Comparison of ENCODE assay signal across 20 mouse cellular contexts in genomic region chr19:41436461-41436860, GRCm38 (mm10). TPM values are rescaled to one million over a fixed set of nuclear protein-coding genes. Genes with fewer than 3 reads are reported as not detected.
A peak's percentile ranks its signal among the peaks of the same experiment; 100 is the strongest.
DNase-seq lines count a peak whose midpoint lies in the region; ATAC-seq and TF ChIP-seq lines count a peak whose summit lies in the region.
"Had no signal": no experiment of that assay in that cellular context is flagged by ENCODE, and none has a peak within 500 bp of the region (broad histone marks: within the 10 kb centered on the region; RNA-seq: fewer than 3 reads in every experiment).

No protein-coding gene starts in this region.

- H3K9me3 ChIP-seq in heart, embryonic 12.5 days (replicated peaks): no peaks in the 10 kb centered on the region
- H3K9me3 ChIP-seq in liver, postnatal 0 days (ENCODE audit: low read length): no peaks in the 10 kb centered on the region
- no peaks in the 10 kb centered on the region for H3K9me3 ChIP-seq in CH12.LX (replicated peaks; ENCODE audit: low read length)
- H3K9me3 ChIP-seq: embryonic facial prominence, embryonic 10.5 days; forebrain, embryonic 13.5 days; G1E; heart, embryonic 13.5 days; hindbrain, embryonic 15.5 days had no signal

- peak; percentile 40 for DNase-seq in heart, adult 11 months
- DNase-seq in liver, postnatal 0 days: no peak
- DNase-seq in liver: no peak
- DNase-seq in thymus, postnatal 25 days: peak; percentile 8
- no peak for DNase-seq in thymus, adult 2 months
- no peak for DNase-seq in CH12.LX (ENCODE audit: extremely low read depth)
- no peak for DNase-seq in cerebellum, adult 8-10 months
- DNase-seq: adrenal gland, postnatal 25 days; cerebellum, adult 18-20 months; cerebellum, postnatal 10 days; forebrain, postnatal 0 days; gastrocnemius, postnatal 36 days; heart, adult 2 months; heart, postnatal 36 days had no signal

- no peak overlapping the region for H3K27ac ChIP-seq in heart, embryonic 12.5 days (ENCODE audit: poor library complexity, severe bottlenecking)
- H3K27ac ChIP-seq in liver, postnatal 0 days (ENCODE audit: low read depth): no peak overlapping the region
- no peak overlapping the region for H3K27ac ChIP-seq in thymus, adult 2 months (ENCODE audit: control insufficient read depth, insufficient read depth, low read length)
- H3K27ac ChIP-seq in CH12.LX (ENCODE audit: insufficient read depth, low read depth): no peak overlapping the region
- H3K27ac ChIP-seq: embryonic facial prominence, embryonic 10.5 days; forebrain, embryonic 13.5 days; heart, adult 2 months; heart, embryonic 13.5 days; hindbrain, embryonic 15.5 days had no signal

- WGBS in heart, embryonic 12.5 days: 87% methylated on average over 9 of the region's 9 CpGs
- 86% methylated on average over 9 of the region's 9 CpGs for WGBS in liver, postnatal 0 days (ENCODE audit: insufficient replicate concordance)
- 95% methylated on average over 9 of the region's 9 CpGs for WGBS in thymus, adult 2 months

- TF ChIP-seq CTCF in liver, postnatal 0 days (IDR thresholded peaks at IDR 0.05; ENCODE audit: low read depth): 0 out of 2 replicates have a peak, but pooled peaks have one; percentile 9
- TF ChIP-seq CTCF in thymus, adult 2 months (IDR thresholded peaks at IDR 0.05; ENCODE audit: borderline replicate concordance, control insufficient read depth, extremely low read depth, insufficient read depth, low read length, poor library complexity): no peak
- peak in 1 of 2 experiments; percentile 36; a peak in 2 of 4 replicates for TF ChIP-seq CTCF in CH12.LX (conservative IDR thresholded peaks at IDR 0.05 in 1 of 2, IDR thresholded peaks at IDR 0.05 in 1 of 2; ENCODE audit: low read depth in 2 of 2, low read length in 2 of 2)

- no peaks in the 10 kb centered on the region for H3K4me1 ChIP-seq in heart, embryonic 12.5 days (replicated peaks)
- H3K4me1 ChIP-seq in liver, postnatal 0 days (ENCODE audit: insufficient read depth): 0 out of 2 replicates have a peak, but pooled peaks cover 2% of the 10 kb centered on the region
- no peaks in the 10 kb centered on the region for H3K4me1 ChIP-seq in thymus, adult 2 months (replicated peaks; ENCODE audit: control insufficient read depth, insufficient read depth, low read length)
- no peaks in the 10 kb centered on the region for H3K4me1 ChIP-seq in CH12.LX (ENCODE audit: control insufficient read depth in 1 of 2, insufficient read depth in 2 of 2)
- H3K4me1 ChIP-seq: forebrain, embryonic 13.5 days; heart, embryonic 13.5 days; hindbrain, embryonic 15.5 days had no signal

- H3K36me3 ChIP-seq in heart, embryonic 12.5 days: no peaks in the 10 kb centered on the region
- H3K36me3 ChIP-seq in liver, postnatal 0 days (replicated peaks; ENCODE audit: insufficient read depth, low read length): no peaks in the 10 kb centered on the region
- H3K36me3 ChIP-seq in thymus, adult 2 months (ENCODE audit: control insufficient read depth, insufficient read depth, low read length): no peaks in the 10 kb centered on the region
- no peaks in the 10 kb centered on the region for H3K36me3 ChIP-seq in CH12.LX (replicated peaks in 1 of 2; ENCODE audit: control insufficient read depth in 1 of 2, insufficient read depth in 1 of 2, low read length in 1 of 2)
- H3K36me3 ChIP-seq: embryonic facial prominence, embryonic 10.5 days; G1E; heart, embryonic 13.5 days; hindbrain, embryonic 15.5 days had no signal

- H3K79me2 ChIP-seq in CH12.LX (replicated peaks; ENCODE audit: control insufficient read depth, extremely low read depth, insufficient read depth, poor library complexity, severe bottlenecking): no peaks in the 10 kb centered on the region

- no peak overlapping the region for H3K4me3 ChIP-seq in heart, embryonic 12.5 days
- no peak overlapping the region for H3K4me3 ChIP-seq in liver, postnatal 0 days (ENCODE audit: low read depth, low read length)
- no peak overlapping the region for H3K4me3 ChIP-seq in thymus, adult 2 months (ENCODE audit: control insufficient read depth, insufficient read depth, low read length)
- no peak overlapping the region for H3K4me3 ChIP-seq in CH12.LX (replicated peaks in 1 of 3; ENCODE audit: low read depth in 2 of 3, low read length in 2 of 3, poor library complexity in 1 of 3)
- H3K4me3 ChIP-seq: embryonic facial prominence, embryonic 10.5 days; forebrain, embryonic 13.5 days; heart, adult 2 months; heart, embryonic 13.5 days; hindbrain, embryonic 15.5 days had no signal

- H3K27me3 ChIP-seq in heart, embryonic 12.5 days (replicated peaks): peaks cover 6% of the 10 kb centered on the region; the same call in 1 of the 2 replicates
- no peaks in the 10 kb centered on the region for H3K27me3 ChIP-seq in liver, postnatal 0 days (ENCODE audit: insufficient read depth, low read length)
- H3K27me3 ChIP-seq in thymus, adult 2 months (ENCODE audit: control insufficient read depth, insufficient read depth, low read length): no peaks in the 10 kb centered on the region
- H3K27me3 ChIP-seq in CH12.LX (replicated peaks): no peaks in the 10 kb centered on the region

- ATAC-seq in heart, embryonic 12.5 days (ENCODE audit: insufficient number of reproducible peaks, low FRiP score): no peak
- no peak for ATAC-seq in liver, postnatal 0 days
- ATAC-seq: forebrain, embryonic 13.5 days; forebrain, postnatal 0 days had no signal

- dilution Hi-C loops in CH12.LX (cut with MboI; ENCODE audit: extremely low pct_ligation_motif_present, extremely low pct_unique_long_range_greater_than_20kb, low sequenced_read_pairs): no loop called here

- no peak overlapping the region for H3K9ac ChIP-seq in heart, embryonic 12.5 days
- no peak overlapping the region for H3K9ac ChIP-seq in liver, postnatal 0 days (replicated peaks)
- no peak overlapping the region for H3K9ac ChIP-seq in CH12.LX (ENCODE audit: insufficient read depth, low read depth)
- H3K9ac ChIP-seq: forebrain, embryonic 13.5 days; forebrain, postnatal 0 days; heart, embryonic 13.5 days; hindbrain, embryonic 15.5 days had no signal

- peak; percentile 28 for TF ChIP-seq RAD21 in CH12.LX (IDR thresholded peaks at IDR 0.05; ENCODE audit: low read depth, low read length)

- in situ Hi-C loops in CH12.LX (cut with MboI; ENCODE audit: low pct_ligation_motif_present, low pct_unique_long_range_greater_than_20kb, low sequenced_read_pairs): no loop called here

- H3K4me2 ChIP-seq in heart, embryonic 12.5 days: no peak overlapping the region
- H3K4me2 ChIP-seq in liver, postnatal 0 days (ENCODE audit: low read depth, low read length): no peak overlapping the region
- no peak overlapping the region for H3K4me2 ChIP-seq in CH12.LX (ENCODE audit: insufficient read depth, low read depth, poor library complexity, severe bottlenecking)
- H3K4me2 ChIP-seq: forebrain, embryonic 13.5 days; heart, embryonic 13.5 days; hindbrain, embryonic 15.5 days had no signal

- no peak for TF ChIP-seq EP300 in liver, postnatal 0 days (IDR thresholded peaks at IDR 0.05; ENCODE audit: low read depth)
- TF ChIP-seq EP300 in CH12.LX (IDR thresholded peaks at IDR 0.05; ENCODE audit: low read length): no peak

- no peak for TF ChIP-seq POLR2A in thymus, adult 2 months (IDR thresholded peaks at IDR 0.05; ENCODE audit: control insufficient read depth, extremely low read depth, insufficient read depth, low read length, poor library complexity)
- no peak for TF ChIP-seq POLR2A in CH12.LX (IDR thresholded peaks at IDR 0.05; ENCODE audit: low read depth, low read length)

TF ChIP-seq in CH12.LX, 34 proteins besides CTCF, POLR2A, EP300 and RAD21:
- TF ChIP-seq USF1 (IDR thresholded peaks at IDR 0.05; ENCODE audit: low read depth, low read length) (no peak), SMC3 (IDR thresholded peaks at IDR 0.05; ENCODE audit: low read depth, low read length) (peak; percentile 36; the same call in 1 of the 2 replicates)

RNA-seq across cellular contexts. Expression of gene Lcor, which starts 46.0 kb away (rescaled TPM):
- 14.0 and 16.0 TPM in 2 replicates for polyA plus RNA-seq in heart, embryonic 12.5 days (2016; fragmentation: Nextera tagmentation; extraction: Ambion mirVana)
- 7.9 and 9.0 TPM in 2 replicates for polyA plus RNA-seq in liver, postnatal 0 days (2015; fragmentation: Nextera tagmentation; extraction: Ambion mirVana)
- polyA plus RNA-seq in thymus, adult 2 months (2012; rRNA removed): 4.8 and 5.0 TPM in 2 replicates
- total RNA-seq in CH12.LX (2012; rRNA removed): 3.4 and 4.4 TPM in 2 replicates
- total RNA-seq in CH12.LX (2014; rRNA removed): 2.9 and 3.5 TPM in 2 replicates
- 4.7 and 4.8 TPM in 2 replicates for polyA plus RNA-seq in CH12.LX (2012; ENCODE audit: insufficient read length, low read depth)

RNA-seq across cellular contexts. Expression of gene Pik3ap1, which starts 51.6 kb away (rescaled TPM):
- polyA plus RNA-seq in heart, embryonic 12.5 days (2016; fragmentation: Nextera tagmentation; extraction: Ambion mirVana): 1.3 and 1.4 TPM in 2 replicates
- polyA plus RNA-seq in liver, postnatal 0 days (2015; fragmentation: Nextera tagmentation; extraction: Ambion mirVana): 17.1 and 21.8 TPM in 2 replicates
- polyA plus RNA-seq in thymus, adult 2 months (2012; rRNA removed): 10.0 and 10.3 TPM in 2 replicates
- total RNA-seq in CH12.LX (2012; rRNA removed) (34.3 and 37.4 TPM in 2 replicates), CH12.LX (2014; rRNA removed) (25.1 and 26.7 TPM in 2 replicates)
- polyA plus RNA-seq in CH12.LX (2012; ENCODE audit: insufficient read length, low read depth): 98.6 and 106 TPM in 2 replicates

Comparison
In these comparisons a context has a peak if more than half of its experiments do, and no peak if none do; other contexts are left out.
1. DNase-seq: peak in heart, adult 11 months (single experiment) and thymus, postnatal 25 days (single experiment); none in liver, postnatal 0 days (single experiment), liver (single experiment), thymus, adult 2 months (single experiment), CH12.LX (single experiment) and cerebellum, adult 8-10 months (single experiment).